Mouse (Mus musculus) kidney, adult 2 months (tissue): ENCODE measurements around the gene Lipe.

ENCODE experiments used
- CTCF ChIP-seq: fragments of 200-500 bp; conservative IDR thresholded peaks from 2 replicates; pipeline ENCODE4 v1.5.1; 2011; ENCODE audit warnings: low read depth, mild to moderate bottlenecking, control low read depth, low read length, moderate library complexity, mixed read lengths; ENCODE audit not compliant: insufficient read depth, insufficient read length
- POLR2A ChIP-seq: fragments of 200-500 bp; IDR thresholded peaks from one replicate; pipeline ENCODE4 v1.6.1; 2011; ENCODE audit warnings: low read depth, low read length, control low read depth

DNA sequence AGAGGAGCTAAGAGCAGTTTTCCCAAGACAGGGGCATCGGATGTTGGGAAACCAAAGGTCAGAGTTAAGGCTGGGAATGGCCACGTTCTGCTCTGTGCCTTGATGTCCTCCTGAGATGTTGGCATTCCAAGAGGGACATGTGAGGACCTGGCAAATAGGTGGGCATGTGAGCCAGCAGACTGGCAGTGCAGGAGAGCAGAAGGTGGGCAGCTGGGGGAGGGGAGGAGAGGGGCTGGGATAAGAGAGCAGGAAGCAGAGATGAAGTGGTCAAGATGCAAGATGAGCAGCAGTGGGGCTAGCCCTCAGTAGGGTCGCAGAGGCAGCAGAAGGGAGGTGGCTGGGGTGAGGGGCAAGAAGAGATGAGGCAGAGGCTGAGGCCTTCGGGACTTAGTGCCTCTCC lies 14.6 kb downstream of the Lipe start:
- TF ChIP-seq CTCF (no peak), POLR2A (no peak)
